ENCODE assay signal across 22 mouse cellular contexts in genomic region chr13:118272904-118273303, GRCm38 (mm10).
DNase-seq lines count a peak whose midpoint lies in the region; ATAC-seq and TF ChIP-seq lines count a peak whose summit lies in the region.
"Had no signal": no experiment of that assay in that cellular context is flagged by ENCODE, and none has a peak within 500 bp of the region (broad histone marks: within the 10 kb centered on the region; RNA-seq: fewer than 3 reads in every experiment).

No protein-coding gene starts in this region.

- H3K36me3 ChIP-seq in kidney, adult 2 months (ENCODE audit: control insufficient read depth, insufficient read depth, low read length), result no peaks in the 10 kb centered on the region
- no peaks in the 10 kb centered on the region for H3K36me3 ChIP-seq in kidney, embryonic 15.5 days
- H3K36me3 ChIP-seq in intestine, embryonic 14.5 days (ENCODE audit: control insufficient read depth, insufficient read depth, low read length), result no peaks in the 10 kb centered on the region
- no peaks in the 10 kb centered on the region for H3K36me3 ChIP-seq in intestine, embryonic 16.5 days (ENCODE audit: control insufficient read depth, insufficient read depth, low read length)
- no peaks in the 10 kb centered on the region for H3K36me3 ChIP-seq in forebrain, embryonic 14.5 days (ENCODE audit: control insufficient read depth, insufficient read depth, low read length)
- H3K36me3 ChIP-seq: embryonic facial prominence, embryonic 10.5 days; embryonic facial prominence, embryonic 12.5 days; G1E had no signal

- no peak for TF ChIP-seq CTCF in kidney, adult 2 months (conservative IDR thresholded peaks at IDR 0.05; ENCODE audit: insufficient read depth, insufficient read length, low read depth, low read length)

- WGBS in kidney, adult 2 months, result 48% methylated on average over 4 of the region's 4 CpGs
- WGBS in kidney, embryonic 15.5 days, result 79% methylated on average over 4 of the region's 4 CpGs
- 72% methylated on average over 4 of the region's 4 CpGs for WGBS in intestine, embryonic 14.5 days
- 58% methylated on average over 4 of the region's 4 CpGs for WGBS in intestine, embryonic 16.5 days
- WGBS in forebrain, embryonic 14.5 days, result 64% methylated on average over 4 of the region's 4 CpGs

- no peak for ATAC-seq in kidney, embryonic 15.5 days (replicated peaks; ENCODE audit: low FRiP score)
- ATAC-seq in intestine, embryonic 14.5 days (replicated peaks; ENCODE audit: low FRiP score, low TSS enrichment, low read depth), result peak; percentile 43; the same call in 1 of the 2 replicates
- peak; percentile 70 for ATAC-seq in intestine, embryonic 16.5 days
- no peak for ATAC-seq in forebrain, embryonic 14.5 days
- ATAC-seq: CD4-positive, CD25-positive, alpha-beta regulatory T cell, adult 4 months; forebrain, embryonic 13.5 days; forebrain, embryonic 16.5 days had no signal

- no peak overlapping the region for H3K9ac ChIP-seq in kidney, embryonic 15.5 days
- no peak overlapping the region for H3K9ac ChIP-seq in intestine, embryonic 14.5 days (ENCODE audit: low read length)
- no peak overlapping the region for H3K9ac ChIP-seq in intestine, embryonic 16.5 days (ENCODE audit: low read depth, low read length)
- no peak overlapping the region for H3K9ac ChIP-seq in forebrain, embryonic 14.5 days (ENCODE audit: low read length)
- H3K9ac ChIP-seq: embryonic facial prominence, embryonic 12.5 days; forebrain, embryonic 13.5 days had no signal

- peak; percentile 36 for DNase-seq in kidney, adult 2 months
- DNase-seq in intestine, embryonic 14.5 days (ENCODE audit: low spot score), result no peak
- DNase-seq in forebrain, embryonic 14.5 days (ENCODE audit: low spot score), result no peak
- no peak for DNase-seq in MN1 (ENCODE audit: low spot score)
- DNase-seq: adrenal gland, adult 8-10 months; adrenal gland, postnatal 14 days; adrenal gland, postnatal 36 days; B cell, adult 2 months; cerebellum, adult 11-12 months; cerebellum, adult 2 months; cerebellum, adult 9-10 months; cerebellum, postnatal 10 days; cerebellum, postnatal 25 days had no signal

- H3K27ac ChIP-seq in kidney, adult 2 months (ENCODE audit: insufficient read depth, low read depth, low read length), result no peak overlapping the region
- no peak overlapping the region for H3K27ac ChIP-seq in kidney, embryonic 15.5 days
- no peak overlapping the region for H3K27ac ChIP-seq in intestine, embryonic 14.5 days (ENCODE audit: low read depth)
- H3K27ac ChIP-seq in intestine, embryonic 16.5 days (ENCODE audit: low read length), result no peak overlapping the region
- H3K27ac ChIP-seq in forebrain, embryonic 14.5 days (ENCODE audit: low read depth, low read length), result no peak overlapping the region
- H3K27ac ChIP-seq: embryonic facial prominence, embryonic 10.5 days; embryonic facial prominence, embryonic 12.5 days; forebrain, embryonic 13.5 days had no signal

- H3K9me3 ChIP-seq in kidney, embryonic 15.5 days (replicated peaks), result no peaks in the 10 kb centered on the region
- H3K9me3 ChIP-seq in intestine, embryonic 14.5 days (ENCODE audit: control insufficient read depth, low read length), result no peaks in the 10 kb centered on the region
- no peaks in the 10 kb centered on the region for H3K9me3 ChIP-seq in intestine, embryonic 16.5 days (ENCODE audit: control insufficient read depth, low read length)
- no peaks in the 10 kb centered on the region for H3K9me3 ChIP-seq in forebrain, embryonic 14.5 days (replicated peaks; ENCODE audit: control insufficient read depth, low read length)
- H3K9me3 ChIP-seq: embryonic facial prominence, embryonic 10.5 days; embryonic facial prominence, embryonic 12.5 days; forebrain, embryonic 13.5 days; G1E had no signal

- no peak for TF ChIP-seq POLR2A in kidney, adult 2 months (IDR thresholded peaks at IDR 0.05; ENCODE audit: low read depth, low read length)

- no peak overlapping the region for H3K4me3 ChIP-seq in kidney, adult 2 months (ENCODE audit: insufficient read depth, low read depth, low read length)
- H3K4me3 ChIP-seq in kidney, embryonic 15.5 days (replicated peaks), result no peak overlapping the region
- H3K4me3 ChIP-seq in intestine, embryonic 14.5 days (ENCODE audit: low read depth, low read length), result no peak overlapping the region
- H3K4me3 ChIP-seq in intestine, embryonic 16.5 days (ENCODE audit: low read length), result no peak overlapping the region
- H3K4me3 ChIP-seq in forebrain, embryonic 14.5 days (ENCODE audit: low read depth, low read length), result no peak overlapping the region
- H3K4me3 ChIP-seq: embryonic facial prominence, embryonic 10.5 days; embryonic facial prominence, embryonic 12.5 days; forebrain, embryonic 13.5 days had no signal

- no peaks in the 10 kb centered on the region for H3K27me3 ChIP-seq in kidney, adult 2 months (replicated peaks; ENCODE audit: control insufficient read depth, insufficient read depth, low read length)
- no peaks in the 10 kb centered on the region for H3K27me3 ChIP-seq in kidney, embryonic 15.5 days
- no peaks in the 10 kb centered on the region for H3K27me3 ChIP-seq in intestine, embryonic 14.5 days (replicated peaks; ENCODE audit: control insufficient read depth, insufficient read depth, low read length)
- H3K27me3 ChIP-seq in intestine, embryonic 16.5 days (replicated peaks; ENCODE audit: control insufficient read depth, insufficient read depth, low read length), result no peaks in the 10 kb centered on the region
- H3K27me3 ChIP-seq in forebrain, embryonic 14.5 days (replicated peaks; ENCODE audit: control insufficient read depth, insufficient read depth, low read length), result no peaks in the 10 kb centered on the region
- H3K27me3 ChIP-seq: CH12.LX; embryonic facial prominence, embryonic 12.5 days; forebrain, embryonic 13.5 days had no signal

- H3K4me1 ChIP-seq in kidney, adult 2 months (ENCODE audit: control insufficient read depth, insufficient read depth, low read length), result no peaks in the 10 kb centered on the region
- no peaks in the 10 kb centered on the region for H3K4me1 ChIP-seq in kidney, embryonic 15.5 days
- H3K4me1 ChIP-seq in intestine, embryonic 14.5 days (replicated peaks; ENCODE audit: control insufficient read depth, insufficient read depth, low read length), result no peaks in the 10 kb centered on the region
- no peaks in the 10 kb centered on the region for H3K4me1 ChIP-seq in intestine, embryonic 16.5 days (ENCODE audit: control insufficient read depth, insufficient read depth, low read length)
- no peaks in the 10 kb centered on the region for H3K4me1 ChIP-seq in forebrain, embryonic 14.5 days (ENCODE audit: control insufficient read depth, insufficient read depth, low read length)
- H3K4me1 ChIP-seq: embryonic facial prominence, embryonic 10.5 days; embryonic facial prominence, embryonic 12.5 days; forebrain, embryonic 13.5 days had no signal

- no peak overlapping the region for H3K4me2 ChIP-seq in kidney, embryonic 15.5 days
- no peak overlapping the region for H3K4me2 ChIP-seq in intestine, embryonic 14.5 days (ENCODE audit: low read length)
- no peak overlapping the region for H3K4me2 ChIP-seq in intestine, embryonic 16.5 days (ENCODE audit: low read depth, low read length)
- H3K4me2 ChIP-seq in forebrain, embryonic 14.5 days (ENCODE audit: low read length), result no peak overlapping the region
- H3K4me2 ChIP-seq: embryonic facial prominence, embryonic 12.5 days; forebrain, embryonic 13.5 days had no signal

Comparison
In these comparisons a context has a peak if more than half of its experiments do, and no peak if none do; other contexts are left out.
1. ATAC-seq: peak in intestine, embryonic 14.5 days (single experiment) and intestine, embryonic 16.5 days (single experiment); none in kidney, embryonic 15.5 days (single experiment) and forebrain, embryonic 14.5 days (single experiment).